In genomic region chr1:54932456-54933115, GRCm38 (mm10) we compare ENCODE assay signal across 25 mouse cellular contexts. TPM values are rescaled to one million over a fixed set of nuclear protein-coding genes. Genes with fewer than 3 reads are reported as not detected.
DNase-seq lines count a peak whose midpoint lies in the region; TF ChIP-seq lines count a peak whose summit lies in the region.
"Had no signal": no experiment of that assay in that cellular context is flagged by ENCODE, and none has a peak within 500 bp of the region (broad histone marks: within the 10 kb centered on the region; RNA-seq: fewer than 3 reads in every experiment).

No protein-coding gene starts in this region.

- no peak for TF ChIP-seq CTCF in cerebellum, adult 2 months (IDR thresholded peaks at IDR 0.05; ENCODE audit: borderline replicate concordance, insufficient read depth, low read depth, low read length)
- TF ChIP-seq CTCF in kidney, adult 2 months (conservative IDR thresholded peaks at IDR 0.05; ENCODE audit: insufficient read depth, insufficient read length, low read depth, low read length) = no peak

- H3K4me3 ChIP-seq in cerebellum, adult 2 months (replicated peaks; ENCODE audit: insufficient read depth, low read depth, low read length) = no peak overlapping the region
- no peak overlapping the region for H3K4me3 ChIP-seq in kidney, adult 2 months (ENCODE audit: insufficient read depth, low read depth, low read length)
- H3K4me3 ChIP-seq: erythroblast, embryonic 14.5 days; heart, embryonic 15.5 days; layer of hippocampus, adult 2 months; limb, embryonic 10.5 days; limb, embryonic 15.5 days; neural tube, embryonic 15.5 days; stomach, embryonic 15.5 days had no signal

- peaks cover 8% of the 10 kb centered on the region; the same call in 1 of the 2 replicates for H3K4me1 ChIP-seq in cerebellum, adult 2 months (ENCODE audit: control insufficient read depth, insufficient read depth, low read length)
- no peaks in the 10 kb centered on the region for H3K4me1 ChIP-seq in kidney, adult 2 months (ENCODE audit: control insufficient read depth, insufficient read depth, low read length)
- H3K4me1 ChIP-seq: neural tube, embryonic 15.5 days; stomach, embryonic 15.5 days had no signal

- no peaks in the 10 kb centered on the region for H3K27me3 ChIP-seq in cerebellum, adult 2 months (ENCODE audit: control insufficient read depth, insufficient read depth, low read length)
- no peaks in the 10 kb centered on the region; the same call in 1 of the 2 replicates for H3K27me3 ChIP-seq in kidney, adult 2 months (replicated peaks; ENCODE audit: control insufficient read depth, insufficient read depth, low read length)
- H3K27me3 ChIP-seq: heart, embryonic 15.5 days; limb, embryonic 15.5 days; neural tube, embryonic 15.5 days; stomach, embryonic 15.5 days had no signal

- no peak for TF ChIP-seq POLR2A in cerebellum, adult 2 months (IDR thresholded peaks at IDR 0.05; ENCODE audit: borderline replicate concordance, insufficient read depth, low read length)
- TF ChIP-seq POLR2A in kidney, adult 2 months (IDR thresholded peaks at IDR 0.05; ENCODE audit: low read depth, low read length) = no peak

- H3K36me3 ChIP-seq in kidney, adult 2 months (ENCODE audit: control insufficient read depth, insufficient read depth, low read length) = no peaks in the 10 kb centered on the region
- H3K36me3 ChIP-seq: heart, embryonic 15.5 days; limb, embryonic 10.5 days; limb, embryonic 15.5 days; neural tube, embryonic 15.5 days; stomach, embryonic 15.5 days had no signal

- WGBS in cerebellum, adult 2 months = 13% methylated on average over 1 of the region's 1 CpGs
- WGBS in kidney, adult 2 months = 100% methylated on average over 1 of the region's 1 CpGs

- peak; percentile 37 for DNase-seq in left cerebral cortex, postnatal 4 days
- no peak for DNase-seq in left cerebral cortex, adult 8-10 months (ENCODE audit: low spot score in 2 of 2)
- DNase-seq in cerebellum, adult 2 months = peak; percentile 72 to 76
- peak; percentile 79 to 82 for DNase-seq in cerebellum, postnatal 14 days
- DNase-seq in kidney, adult 2 months = no peak
- DNase-seq in left cerebral cortex, adult 11 months (ENCODE audit: low spot score) = no peak
- DNase-seq: adrenal gland, adult 2 months; B cell, adult 2 months; forebrain, postnatal 0 days; kidney, adult 11 months; kidney, postnatal 36 days; lung, adult 2 months; lung, postnatal 14 days; midbrain, embryonic 14.5 days; retina, postnatal 1 day; right cerebral cortex, postnatal 14 days had no signal

- H3K27ac ChIP-seq in cerebellum, adult 2 months (ENCODE audit: insufficient read depth, low read length) = no peak overlapping the region
- no peak overlapping the region for H3K27ac ChIP-seq in kidney, adult 2 months (ENCODE audit: insufficient read depth, low read depth, low read length)
- H3K27ac ChIP-seq: heart, embryonic 15.5 days; hindbrain, embryonic 14.5 days; layer of hippocampus, adult 2 months; limb, embryonic 10.5 days; limb, embryonic 15.5 days; liver, embryonic 14.5 days; neural tube, embryonic 15.5 days; stomach, embryonic 15.5 days had no signal

- intact Hi-C loops in left cerebral cortex, postnatal 4 days (cut with DNase I) = no loop called here

RNA-seq across cellular contexts. Expression of gene Ankrd44, which starts 6.4 kb away (rescaled TPM):
- total RNA-seq in left cerebral cortex, postnatal 4 days (2021) = 10 to 100 TPM; 88.1 to 88.4 TPM
- total RNA-seq in left cerebral cortex, adult 8-10 months (2022) = 10 to 100 TPM; 19.2 to 26.4 (median 23.9) TPM
- 18.6 and 19.4 TPM in 2 replicates for polyA plus RNA-seq in cerebellum, adult 2 months (2012; rRNA removed)
- 14.0 and 17.8 TPM in 2 replicates for polyA plus RNA-seq in kidney, adult 2 months (2012; rRNA removed)

Comparison
In these comparisons a context has a peak if more than half of its experiments do, and no peak if none do; other contexts are left out.
1. DNase-seq: peak in left cerebral cortex, postnatal 4 days (single experiment), cerebellum, adult 2 months (2 of 2) and cerebellum, postnatal 14 days (2 of 2); none in left cerebral cortex, adult 8-10 months (0 of 2), kidney, adult 2 months (single experiment) and left cerebral cortex, adult 11 months (single experiment).